Mouse (Mus musculus) brain, embryonic 14.5 days (tissue): ENCODE data around the gene Upf2.

Source experiments
- CTCF ChIP-seq: fragments of 200-500 bp; IDR thresholded peaks from 2 replicates; pipeline ENCODE4 v1.5.1; 2012; ENCODE audit warnings: inconsistent platforms, mild to moderate bottlenecking, moderate library complexity, borderline replicate concordance; ENCODE audit not compliant: insufficient read depth, insufficient read length; ENCODE audit errors: extremely low read depth
- POLR2A ChIP-seq: fragments of 200-500 bp; IDR thresholded peaks from 2 replicates; pipeline ENCODE4 v1.6.1; 2012; ENCODE audit warnings: mild to moderate bottlenecking, inconsistent platforms, borderline replicate concordance; ENCODE audit not compliant: poor library complexity, insufficient read depth, insufficient read length, severe bottlenecking; ENCODE audit errors: extremely low read depth

DNA sequence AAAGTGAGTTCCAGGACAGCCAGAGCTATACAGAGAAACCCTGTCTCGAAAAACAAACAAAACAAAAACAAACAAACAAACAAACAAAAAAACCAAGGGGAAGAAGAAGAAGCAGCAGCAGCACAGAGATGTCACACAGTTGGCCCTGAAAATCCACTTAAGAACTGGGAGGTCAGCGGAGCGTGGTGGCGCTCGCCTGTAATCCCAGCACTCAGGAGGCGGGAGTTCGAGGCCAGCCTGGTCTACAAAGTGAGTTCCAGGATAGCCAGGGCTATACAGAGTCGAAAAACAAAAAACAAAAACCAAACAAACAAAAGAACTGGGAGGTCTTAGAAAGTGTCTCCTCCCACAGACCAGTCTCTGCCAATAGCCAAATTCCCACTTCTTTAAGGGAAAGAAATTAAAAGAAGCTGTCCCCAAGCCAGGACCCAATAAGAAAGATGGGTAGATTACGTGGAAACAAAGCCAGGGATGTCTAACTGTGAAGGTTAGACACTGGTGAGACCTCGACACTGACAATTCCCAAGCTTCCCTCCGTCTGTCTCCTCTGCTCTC lies 9.3 kb upstream of the Upf2 start:
- no peak for TF ChIP-seq POLR2A
- TF ChIP-seq CTCF, result no peak
